Mouse (Mus musculus) megakaryocyte, embryonic 14.5 days (primary cell): ENCODE results near the gene Naa60.

Experiments
- FLI1 ChIP-seq: IDR thresholded peaks from 2 replicates; pipeline ENCODE4 v1.6.1; 2012; ENCODE audit warnings: low read length, inconsistent platforms, mixed read lengths
- GATA1 ChIP-seq: IDR thresholded peaks from 3 replicates; pipeline ENCODE4 v1.6.1; 2012; ENCODE audit warnings: mixed read lengths, low read length, inconsistent platforms, borderline replicate concordance

- no peak for TF ChIP-seq GATA1
- TF ChIP-seq FLI1: no peak
Observed at GRCm38 (mm10) chr16:3839157-3839885, 32.9 kb upstream of the Naa60 start.
